Mouse (Mus musculus) cerebellum, postnatal 4 days (tissue): ENCODE measurements around the gene F7.
"Not testable (repeated sequence)": the region's sequence is repeated elsewhere in the genome, so short reads cannot be mapped to it uniquely, and the experiment has no call there.

Source experiments
- DNase-seq, 2 experiments: peaks; one replicate each; pipeline ENCODE4 v3.0.0; 2022; ENCODE audit warnings: low spot score in 2 of 2, mixed read lengths in 1 of 2

Gene F7

DNA sequence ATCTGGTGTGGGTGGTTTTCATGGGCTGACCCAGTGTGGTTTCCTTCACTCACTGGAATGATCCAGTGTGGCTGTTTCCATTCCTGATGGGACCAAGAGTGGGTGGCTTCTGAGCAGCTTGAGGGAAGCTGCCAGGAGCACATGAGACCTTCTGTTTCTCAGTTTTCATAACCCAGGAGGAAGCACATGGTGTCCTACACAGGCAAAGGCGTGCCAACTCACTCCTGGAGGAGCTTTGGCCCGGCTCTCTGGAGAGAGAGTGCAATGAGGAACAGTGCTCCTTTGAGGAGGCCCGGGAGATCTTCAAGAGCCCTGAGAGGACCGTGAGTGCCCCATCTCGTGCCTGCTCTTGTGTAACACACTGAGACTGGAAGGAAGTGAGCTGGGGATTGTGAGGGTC, 2.6 kb downstream of the F7 start:
- no peak for DNase-seq

DNA sequence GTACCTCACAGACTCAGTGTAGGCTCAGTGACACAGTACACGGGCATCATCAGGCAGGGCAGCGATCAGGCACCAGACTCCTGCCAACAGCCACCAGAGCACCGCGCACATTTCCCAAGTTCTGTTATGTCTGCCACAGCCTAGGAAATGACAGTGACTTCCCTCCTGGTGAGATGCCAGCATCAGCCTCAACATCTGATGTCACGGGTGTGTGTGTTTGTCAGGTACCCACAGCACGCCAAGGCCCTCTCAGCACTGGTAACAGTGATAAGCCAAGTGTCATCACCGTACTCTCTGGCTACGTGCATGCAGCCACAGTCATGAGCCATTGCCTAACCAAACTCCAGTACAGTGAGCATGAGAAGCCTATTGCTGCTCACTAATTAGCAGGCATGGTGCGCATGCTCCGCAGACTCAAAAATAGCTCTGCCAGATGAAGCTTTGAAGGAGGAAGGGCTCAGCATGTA, 10.5 kb downstream of the F7 start:
- DNase-seq: no peak

DNA sequence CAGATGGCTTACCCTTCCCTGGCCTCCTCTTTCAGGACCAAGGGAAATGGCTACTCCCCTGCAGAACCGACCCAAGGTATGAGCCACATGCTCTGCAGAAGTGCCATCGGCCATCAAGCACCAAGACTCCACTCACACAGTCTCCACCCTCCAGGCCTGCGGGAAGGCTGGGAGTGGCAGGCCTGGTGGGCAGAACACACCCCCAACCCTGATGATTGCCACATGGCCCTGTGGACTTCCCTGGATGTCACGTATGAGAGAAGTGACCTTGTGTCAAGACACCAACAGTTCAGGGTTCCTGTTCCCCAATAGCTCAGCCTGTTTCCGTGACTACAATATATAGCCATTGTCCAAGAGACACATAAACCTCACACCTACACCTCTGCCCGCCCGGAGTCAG, 11.2 kb downstream of the F7 start, which contains the start of gene F10:
Gene F10 (plus strand): TSS at position 294 of the 400 bp plus-strand sequence.
- no peak for DNase-seq

DNA sequence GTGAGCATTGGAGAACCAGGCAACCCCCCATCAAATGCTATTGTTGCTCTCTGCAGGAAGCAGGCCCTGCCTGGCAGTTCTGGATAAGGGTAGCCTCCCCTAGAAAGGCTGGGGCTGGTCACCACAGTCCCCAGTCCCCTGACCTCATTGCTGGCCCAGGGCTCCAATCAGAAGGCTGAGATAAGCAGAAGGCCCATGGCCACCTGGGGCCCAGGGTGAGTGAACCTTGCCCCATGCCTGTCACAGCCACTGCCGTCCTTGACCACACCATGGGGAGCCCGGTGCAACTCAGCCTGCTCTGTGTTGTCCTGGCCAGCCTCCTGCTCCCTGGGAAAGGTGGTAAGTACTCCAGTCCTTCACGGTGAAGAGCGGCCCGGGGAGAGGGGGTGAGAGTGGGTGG, 11.7 kb downstream of the F7 start:
- no peak for DNase-seq

DNA sequence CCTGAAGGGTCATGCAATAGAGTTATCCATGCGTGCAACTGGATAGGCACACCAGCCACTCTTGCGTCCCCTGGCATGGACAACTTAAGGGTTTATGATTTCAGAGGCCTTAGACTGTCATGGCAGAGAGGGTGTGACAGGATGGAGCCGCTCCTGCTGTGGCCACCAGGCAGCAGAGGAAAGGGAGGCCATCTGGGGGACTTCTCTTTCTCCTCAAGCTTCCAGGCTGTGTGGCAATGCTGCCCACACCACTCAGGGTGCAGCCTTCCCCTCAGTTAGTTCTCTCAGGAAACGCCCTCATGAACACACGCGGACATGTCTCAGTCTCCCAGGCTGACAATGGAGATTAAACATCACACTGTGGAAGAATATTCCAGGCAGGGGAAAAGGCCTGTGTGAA, 13.2 kb downstream of the F7 start:
- no peak for DNase-seq

DNA sequence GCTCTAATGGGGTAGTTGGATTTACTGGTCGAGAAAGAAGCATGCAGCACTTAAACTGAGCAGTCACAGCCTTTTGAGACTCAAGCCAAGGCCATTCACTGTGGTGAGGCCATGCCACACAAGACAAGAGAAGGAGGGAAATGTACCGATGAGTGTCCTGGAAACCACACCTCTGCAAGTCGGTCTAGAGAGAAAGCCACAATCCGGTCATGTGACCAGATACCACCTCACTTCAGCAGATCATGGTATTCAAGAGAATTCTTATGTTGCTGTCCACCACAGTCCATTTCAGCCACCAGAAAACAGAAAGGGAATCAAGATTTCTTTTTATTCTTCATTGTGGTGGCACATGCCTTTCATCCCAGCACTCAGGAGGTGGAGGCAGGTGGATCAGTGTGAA, 15.6 kb downstream of the F7 start:
- no peak for DNase-seq

DNA sequence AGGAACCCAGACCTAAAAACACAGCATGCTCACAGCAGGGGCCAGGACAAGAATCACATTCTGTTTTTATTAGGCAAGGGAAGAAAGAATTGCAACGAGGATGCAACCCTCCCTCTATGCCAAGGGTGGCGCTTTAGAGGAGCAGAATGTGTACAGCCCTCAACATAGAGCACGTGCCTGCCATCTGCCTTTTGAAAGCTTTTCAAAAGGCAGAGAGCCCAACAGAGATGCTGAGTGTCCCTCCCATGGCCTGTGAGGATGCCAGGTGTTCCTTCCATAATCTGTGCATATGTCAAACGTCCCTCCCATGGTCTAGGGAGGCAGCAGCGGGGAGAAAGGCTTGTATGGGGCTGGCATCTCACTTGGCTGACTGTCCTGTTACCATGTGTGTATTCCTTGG, 21.8 kb downstream of the F7 start:
- no peak for DNase-seq

DNA sequence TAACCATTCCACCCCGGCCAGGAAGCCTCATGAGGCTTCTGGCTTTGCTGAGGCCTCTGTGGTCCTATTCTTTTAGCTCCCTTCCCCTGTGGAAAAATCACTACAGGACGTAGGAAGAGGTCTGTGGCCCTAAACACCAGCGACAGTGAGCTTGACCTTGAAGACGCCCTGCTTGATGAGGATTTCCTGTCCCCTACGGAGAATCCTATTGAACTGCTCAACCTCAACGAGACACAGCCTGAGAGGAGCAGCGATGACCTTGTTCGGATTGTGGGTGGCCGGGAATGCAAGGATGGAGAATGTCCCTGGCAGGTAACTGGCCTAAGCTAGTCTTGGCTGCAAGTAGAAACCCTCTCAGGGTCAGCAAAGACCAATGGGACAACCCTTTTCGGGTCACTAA, 24.7 kb downstream of the F7 start:
- no peak for DNase-seq

DNA sequence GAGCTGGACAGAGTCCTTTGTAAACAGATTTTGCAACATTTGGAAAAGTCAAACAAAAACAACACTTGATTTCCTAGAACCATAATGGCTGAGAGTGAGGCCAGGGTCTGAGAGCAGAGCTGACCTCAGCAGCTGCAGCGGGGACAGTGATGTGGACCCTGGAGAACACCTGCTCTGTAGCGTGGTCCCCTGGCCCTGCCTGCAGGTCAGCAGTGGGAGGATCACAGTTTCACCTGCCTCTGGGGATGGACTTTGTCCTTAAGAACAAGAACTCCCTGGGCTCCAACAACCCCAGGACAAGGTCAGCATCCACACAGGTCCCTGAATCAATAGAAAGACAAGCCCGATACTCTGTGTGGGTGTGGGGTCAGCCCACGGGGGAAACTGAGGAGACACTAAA, 31.5 kb downstream of the F7 start:
- no peak for DNase-seq

DNA sequence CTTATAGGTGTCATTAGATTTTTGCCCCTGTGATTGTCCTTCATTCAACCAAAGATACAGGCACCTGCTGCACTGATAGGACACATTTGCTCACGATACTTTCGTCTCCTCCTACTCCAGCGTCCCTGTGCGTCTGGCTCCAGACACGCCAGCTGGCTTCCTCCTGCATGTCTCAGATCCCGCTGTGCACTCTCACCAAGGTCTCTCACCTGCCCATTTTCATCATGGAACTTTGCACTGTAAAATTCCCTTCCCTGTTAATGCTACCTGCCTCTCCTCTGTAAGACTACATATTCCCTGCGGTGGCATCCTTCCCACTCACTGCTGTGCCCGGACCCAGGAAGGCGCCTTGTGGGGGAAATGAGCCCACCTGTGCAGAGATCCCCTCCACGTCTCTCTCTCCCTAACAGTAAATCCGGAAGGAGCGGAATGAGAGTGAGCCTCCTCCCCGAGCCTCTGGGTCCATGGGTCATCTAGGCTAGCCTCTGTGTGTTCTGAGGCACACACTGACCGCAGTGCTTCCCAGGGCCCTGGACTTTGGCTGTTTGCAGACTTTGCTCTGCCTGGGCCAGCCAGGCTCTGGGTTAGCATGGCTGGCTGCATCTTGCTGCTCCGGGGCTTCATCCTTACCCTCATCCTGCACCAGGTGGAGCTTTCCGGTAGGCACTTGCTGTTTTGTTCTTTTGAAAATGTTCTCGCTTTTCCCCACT, 34.8 kb downstream of the F7 start, which contains the start of gene Proz:
Gene Proz (plus strand): TSS at position 474 of the 710 bp plus-strand sequence.
- no peak for DNase-seq

DNA sequence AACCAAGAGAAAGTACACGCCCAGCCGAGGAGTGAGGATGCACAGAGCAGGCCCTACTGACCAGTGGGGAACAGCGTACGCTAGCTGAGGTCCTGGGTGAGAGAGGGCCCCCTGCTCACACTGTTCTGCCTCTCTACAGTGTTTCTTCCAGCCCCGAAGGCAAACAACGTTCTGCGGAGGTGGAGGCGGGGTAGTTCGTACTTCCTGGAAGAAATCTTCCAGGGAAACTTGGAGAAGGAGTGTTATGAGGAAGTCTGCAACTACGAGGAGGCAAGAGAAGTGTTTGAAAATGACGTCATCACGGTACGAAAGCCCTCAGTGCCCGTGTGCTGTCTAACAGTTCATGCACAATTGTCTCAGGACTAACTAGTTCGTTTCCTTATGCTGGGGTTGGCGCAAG, 37.3 kb downstream of the F7 start:
- no peak for DNase-seq

DNA sequence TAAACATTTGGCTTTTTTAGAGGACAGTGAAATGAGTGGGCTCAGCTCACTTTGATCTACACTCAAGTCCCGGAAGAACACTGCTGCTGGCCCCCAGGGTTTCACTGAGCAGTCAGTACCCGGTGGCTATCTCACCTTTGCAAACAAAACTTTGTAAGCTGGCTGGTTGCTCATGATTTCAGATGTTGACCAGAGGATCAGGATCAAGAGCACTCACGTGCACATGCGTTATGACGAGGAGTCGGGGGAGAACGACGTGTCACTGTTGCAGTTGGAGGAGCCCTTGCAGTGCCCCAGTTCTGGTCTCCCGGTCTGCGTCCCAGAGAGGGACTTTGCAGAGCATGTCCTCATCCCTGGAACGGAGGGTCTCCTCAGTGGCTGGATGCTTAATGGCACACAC, 47.4 kb downstream of the F7 start:
- no peak for DNase-seq

DNA sequence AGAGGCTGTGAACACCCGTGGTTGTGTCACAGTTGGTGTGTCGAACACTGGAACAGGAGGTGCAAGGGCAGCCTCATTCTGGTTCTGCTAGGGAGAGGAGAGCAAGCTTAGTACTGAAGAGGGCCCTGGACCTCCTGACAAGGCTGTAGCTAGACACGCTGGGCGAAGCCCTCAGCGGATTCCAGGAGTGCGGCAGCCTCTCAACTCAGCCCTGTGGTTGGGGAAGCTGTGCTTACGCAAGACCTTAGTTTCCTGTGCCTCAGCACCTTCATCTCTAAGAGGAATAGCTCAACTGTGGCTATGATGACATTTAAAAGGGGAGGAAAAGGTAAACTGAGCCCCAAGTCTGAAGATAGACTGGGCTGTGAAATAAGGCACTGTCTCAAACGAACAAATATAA, 49.2 kb downstream of the F7 start:
- DNase-seq: no peak

DNA sequence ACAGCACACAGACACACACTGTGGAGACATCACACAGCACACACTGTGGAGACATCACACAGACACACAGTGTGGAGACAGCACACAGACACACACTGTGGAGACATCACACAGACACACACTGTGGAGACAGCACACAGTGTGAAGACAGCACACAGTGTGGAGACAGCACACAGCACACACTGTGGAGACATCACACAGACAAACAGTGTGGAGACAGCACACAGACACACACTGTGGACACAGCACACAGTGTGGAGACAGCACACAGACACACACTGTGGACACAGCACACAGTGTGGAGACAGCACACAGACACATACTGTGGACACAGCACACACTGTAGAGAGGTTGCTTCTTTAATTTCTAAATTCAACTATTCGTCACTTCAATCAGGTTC, 49.7 kb downstream of the F7 start:
- not testable (repeated sequence) for DNase-seq

DNA sequence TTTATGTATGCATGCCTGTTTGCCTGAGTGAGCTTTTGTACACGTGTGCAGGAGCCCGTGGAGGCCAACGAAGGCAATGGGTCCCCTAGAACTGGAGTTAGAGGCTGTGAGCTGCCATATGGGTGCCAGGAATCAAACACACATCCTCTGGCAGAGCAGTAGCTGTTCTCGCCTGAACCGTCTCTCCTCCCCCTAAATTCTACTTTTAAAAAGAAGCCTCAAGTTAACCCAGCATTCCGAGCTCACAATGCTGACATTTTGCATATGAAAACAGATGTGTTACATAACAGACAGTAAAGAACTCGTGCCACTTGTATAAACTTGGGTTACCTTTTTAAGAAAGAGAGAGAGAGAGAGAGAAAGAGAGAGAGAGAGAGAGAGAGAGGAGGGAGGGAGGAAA, 51.7 kb downstream of the F7 start:
- no peak for DNase-seq
